Mouse (Mus musculus) liver, adult 2 months (tissue): ENCODE data around the gene Sprr2d. TPM values are rescaled to one million over a fixed set of nuclear protein-coding genes. Genes with fewer than 3 reads are reported as not detected.

Experiments used
- DNase-seq: peaks from one replicate; pipeline ENCODE4 v3.0.0-alpha.2; 2011; ENCODE audit warnings: low read depth, low spot score; ENCODE audit errors: extremely low read depth
- H3K27ac ChIP-seq: fragments of 200-500 bp; replicated peaks from 2 replicates; pipeline ENCODE4 v1.5.1; 2012; ENCODE audit warnings: low read depth, mild to moderate bottlenecking, control low read depth, inconsistent platforms, low read length; ENCODE audit not compliant: insufficient read depth
- H3K27me3 ChIP-seq: fragments of 200-500 bp; 2 replicates; pipeline ENCODE4 v1.6.1; 2012; ENCODE audit warnings: mild to moderate bottlenecking, moderate library complexity, low read length, inconsistent platforms; ENCODE audit not compliant: control insufficient read depth, insufficient read depth
- H3K36me3 ChIP-seq: fragments of 200-500 bp; 2 replicates; pipeline ENCODE4 v1.6.1; 2012; ENCODE audit warnings: low read length, inconsistent platforms; ENCODE audit not compliant: control insufficient read depth, insufficient read depth
- H3K4me1 ChIP-seq: fragments of 200-500 bp; 2 replicates; pipeline ENCODE4 v1.6.1; 2011; ENCODE audit warnings: low read length; ENCODE audit not compliant: control insufficient read depth, insufficient read depth
- H3K4me3 ChIP-seq: fragments of 200-500 bp; 2 replicates; pipeline ENCODE4 v1.5.1; 2011; ENCODE audit warnings: low read depth, mild to moderate bottlenecking, control low read depth, low read length, moderate library complexity; ENCODE audit not compliant: insufficient read depth
- H3K79me2 ChIP-seq: fragments of 200-500 bp; 2 replicates; pipeline ENCODE4 v1.6.1; 2012; ENCODE audit warnings: inconsistent platforms, mild to moderate bottlenecking, low read length, moderate library complexity; ENCODE audit not compliant: control insufficient read depth, insufficient read depth
- H3K9ac ChIP-seq: fragments of 200-500 bp; 2 replicates; pipeline ENCODE4 v1.6.1; 2012; ENCODE audit warnings: low read depth, mild to moderate bottlenecking, control low read depth, inconsistent platforms, low read length
- CTCF ChIP-seq: fragments of 200-500 bp; IDR thresholded peaks from 2 replicates; pipeline ENCODE4 v1.5.1; 2011; ENCODE audit warnings: low read depth, low read length, control low read depth
- POLR2A ChIP-seq: fragments of 200-500 bp; IDR thresholded peaks from 2 replicates; pipeline ENCODE4 v1.6.1; 2011; ENCODE audit warnings: low read length, control low read depth; ENCODE audit not compliant: insufficient read depth; ENCODE audit errors: extremely low read depth
- WGBS: fragments of 180-500 bp; shearing (Covaris S2); methylation state at CpG from one replicate; pipeline ENCODE4 v1.1.7; 2018; 5-methylcytosine and 5-hydroxymethylcytosine counted together
- polyA plus RNA-seq: library from polyadenylated mRNA; depleted of rRNA; stranded (reverse); fragments of >200 nt; gene quantifications from 2 replicates; pipeline ENCODE4 v1.2.3, GENCODE M21; 2012; rRNA removed
- total RNA-seq: library from RNA; depleted of rRNA; stranded (reverse); fragments of >200 nt; gene quantifications from 2 replicates; pipeline ENCODE4 v1.2.3, GENCODE M21; 2014; rRNA removed

Gene Sprr2d
- total and polyA plus RNA-seq, 2 experiments, result not detected

GRCm38 (mm10) chr3:92361619-92362018 is 22.7 kb downstream of the Sprr2d start:
- Histone ChIP-seq H3K36me3 (no peaks in the 10 kb centered on the region), H3K27me3 (no peaks in the 10 kb centered on the region), H3K4me3 (no peak overlapping the region), H3K9ac (no peak overlapping the region), H3K4me1 (no peaks in the 10 kb centered on the region), H3K79me2 (no peaks in the 10 kb centered on the region), H3K27ac (no peak overlapping the region)
- no peak for DNase-seq
- no peak for TF ChIP-seq POLR2A
- no peak for TF ChIP-seq CTCF

- Histone ChIP-seq H3K9ac (no peak within 1 kb of the TSS), H3K27me3 (no peaks in the 10 kb centered on the region), H3K27ac (no peak within 1 kb of the TSS), H3K36me3 (no peaks in the 10 kb centered on the region), H3K4me1 (no peaks in the 10 kb centered on the region), H3K4me3 (no peak within 1 kb of the TSS), H3K79me2 (no peaks in the 10 kb centered on the region)
- WGBS, result 55% methylated on average over 3 of the region's 3 CpGs
- DNase-seq, result no peak
- TF ChIP-seq CTCF (no peak), POLR2A (no peak)
Observed at GRCm38 (mm10) chr3:92364887-92365286, 25.9 kb downstream of the Sprr2d start, which contains the start of gene Sprr2f. Sprr2f (plus strand) TSS chr3:92365187.

DNA sequence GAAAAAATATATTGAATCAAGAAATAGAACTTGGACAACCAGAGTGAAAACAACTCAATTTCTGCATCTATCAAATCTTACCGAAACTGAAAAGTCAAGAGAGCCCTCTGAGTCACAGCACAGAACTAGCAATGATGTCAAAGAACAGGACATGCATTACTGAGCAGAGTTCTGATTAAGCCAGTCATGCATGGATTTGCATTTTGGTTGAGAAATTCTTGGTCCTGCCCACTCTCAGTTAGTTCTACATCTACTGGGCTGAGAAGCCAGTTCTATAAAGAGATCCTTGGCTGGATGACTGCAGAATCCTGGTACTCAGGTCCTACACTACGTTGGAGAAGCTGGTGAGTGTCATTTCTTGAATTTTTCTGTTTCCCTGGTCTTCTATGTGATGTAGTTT is 34.7 kb downstream of the Sprr2d start:
- DNase-seq, result no peak
- no peaks in the 10 kb centered on the region for H3K79me2 ChIP-seq
- H3K27ac ChIP-seq, result no peak overlapping the region
- 61% methylated on average over 2 of the region's 2 CpGs for WGBS
- H3K9ac ChIP-seq, result no peak overlapping the region
- H3K36me3 ChIP-seq, result no peaks in the 10 kb centered on the region
- H3K27me3 ChIP-seq, result no peaks in the 10 kb centered on the region
- H3K4me3 ChIP-seq, result no peak overlapping the region
- TF ChIP-seq CTCF, result no peak
- TF ChIP-seq POLR2A, result no peak
- no peaks in the 10 kb centered on the region for H3K4me1 ChIP-seq

GRCm38 (mm10) chr3:92385385-92385784 is 46.4 kb downstream of the Sprr2d start, which contains the start of gene Sprr2h:
Sprr2h (plus strand) TSS chr3:92385685.
- no peak for DNase-seq
- Histone ChIP-seq H3K27me3 (no peaks in the 10 kb centered on the region), H3K27ac (no peak within 1 kb of the TSS), H3K4me3 (no peak within 1 kb of the TSS), H3K36me3 (no peaks in the 10 kb centered on the region), H3K79me2 (no peaks in the 10 kb centered on the region), H3K4me1 (no peaks in the 10 kb centered on the region), H3K9ac (no peak within 1 kb of the TSS)
- WGBS, result 81% methylated on average over 1 of the region's 1 CpGs
- no peak for TF ChIP-seq POLR2A
- no peak for TF ChIP-seq CTCF

Other genes starting within 250 kb of the Sprr2d start
- not detected in 2 replicates for gene Prr9, start 215.2 kb upstream of the Sprr2d start, total RNA-seq
- not detected in 2 replicates for gene Prr9, start 215.2 kb upstream of the Sprr2d start, polyA plus RNA-seq
- gene Lelp1, start 196.4 kb upstream of the Sprr2d start, total RNA-seq, result not detected in 2 replicates
- gene Lelp1, start 196.4 kb upstream of the Sprr2d start, polyA plus RNA-seq, result 0.15 TPM in 1 of 2 replicates, not detected in the other
- gene Sprr2a1, start 123.3 kb upstream of the Sprr2d start, total RNA-seq, result not detected in 2 replicates
- gene Sprr2a1, start 123.3 kb upstream of the Sprr2d start, polyA plus RNA-seq, result 0.06 TPM in 1 of 2 replicates, not detected in the other
- 0.40 TPM in 1 of 2 replicates, not detected in the other for gene Sprr2a2, start 123.2 kb upstream of the Sprr2d start, total RNA-seq
- 6.9 and 12.2 TPM in 2 replicates for gene Sprr2a2, start 123.2 kb upstream of the Sprr2d start, polyA plus RNA-seq
- gene Sprr2a3, start 53.7 kb upstream of the Sprr2d start, total RNA-seq, result not detected in 2 replicates
- gene Sprr2a3, start 53.7 kb upstream of the Sprr2d start, polyA plus RNA-seq, result 0.39 TPM in 1 of 2 replicates, not detected in the other
- gene Sprr2b, start 22.5 kb upstream of the Sprr2d start, total RNA-seq, result not detected in 2 replicates
- gene Sprr2b, start 22.5 kb upstream of the Sprr2d start, polyA plus RNA-seq, result not detected in 2 replicates
- gene Sprr2e, start 13.0 kb downstream of the Sprr2d start, total RNA-seq, result not detected in 2 replicates
- not detected in 2 replicates for gene Sprr2e, start 13.0 kb downstream of the Sprr2d start, polyA plus RNA-seq
- gene Sprr2f, start 26.0 kb downstream of the Sprr2d start, total RNA-seq, result not detected in 2 replicates
- not detected in 2 replicates for gene Sprr2f, start 26.0 kb downstream of the Sprr2d start, polyA plus RNA-seq
- not detected in 2 replicates for gene Sprr2h, start 46.5 kb downstream of the Sprr2d start, total RNA-seq
- gene Sprr2h, start 46.5 kb downstream of the Sprr2d start, polyA plus RNA-seq, result not detected in 2 replicates
- gene Sprr2i, start 68.9 kb downstream of the Sprr2d start, total RNA-seq, result not detected in 2 replicates
- gene Sprr2i, start 68.9 kb downstream of the Sprr2d start, polyA plus RNA-seq, result not detected in 2 replicates
- gene Sprr2j-ps, start 78.9 kb downstream of the Sprr2d start, total RNA-seq, result not detected in 2 replicates
- not detected in 2 replicates for gene Sprr2j-ps, start 78.9 kb downstream of the Sprr2d start, polyA plus RNA-seq
- gene Gm9774, start 90.3 kb downstream of the Sprr2d start, total RNA-seq, result 1.6 and 1.7 TPM in 2 replicates
- 4.2 and 5.0 TPM in 2 replicates for gene Gm9774, start 90.3 kb downstream of the Sprr2d start, polyA plus RNA-seq
- not detected in 2 replicates for gene Sprr2k, start 93.4 kb downstream of the Sprr2d start, total RNA-seq
- gene Sprr2k, start 93.4 kb downstream of the Sprr2d start, polyA plus RNA-seq, result not detected in 2 replicates
- not detected in 2 replicates for gene Sprr1b, start 99.6 kb downstream of the Sprr2d start, total RNA-seq
- gene Sprr1b, start 99.6 kb downstream of the Sprr2d start, polyA plus RNA-seq, result not detected in 2 replicates
- not detected in 2 replicates for gene Sprr3, start 119.6 kb downstream of the Sprr2d start, total RNA-seq
- not detected in 2 replicates for gene Sprr3, start 119.6 kb downstream of the Sprr2d start, polyA plus RNA-seq
- gene Sprr1a, start 146.8 kb downstream of the Sprr2d start, total RNA-seq, result not detected in 2 replicates
- gene Sprr1a, start 146.8 kb downstream of the Sprr2d start, polyA plus RNA-seq, result not detected in 2 replicates
- gene Sprr4, start 161.4 kb downstream of the Sprr2d start, total RNA-seq, result not detected in 2 replicates
- gene Sprr4, start 161.4 kb downstream of the Sprr2d start, polyA plus RNA-seq, result not detected in 2 replicates
- gene 2310046K23Rik, start 195.4 kb downstream of the Sprr2d start, total RNA-seq, result not detected in 2 replicates
- gene 2310046K23Rik, start 195.4 kb downstream of the Sprr2d start, polyA plus RNA-seq, result not detected in 2 replicates
- gene Ivl, start 234.6 kb downstream of the Sprr2d start, total RNA-seq, result not detected in 2 replicates
- not detected in 2 replicates for gene Ivl, start 234.6 kb downstream of the Sprr2d start, polyA plus RNA-seq
- not detected in 2 replicates for gene Smcp, start 249.9 kb downstream of the Sprr2d start, total RNA-seq
- gene Smcp, start 249.9 kb downstream of the Sprr2d start, polyA plus RNA-seq, result 0.17 TPM in 1 of 2 replicates, not detected in the other